Mouse (Mus musculus) c-Kit-negative CD71-positive TER-119-positive erythroid progenitor cells, embryonic 14.5 days (primary cell): ENCODE results near the gene Myo1a.

Experiments
- DNase-seq: peaks from one replicate; pipeline ENCODE4 v3.0.0-alpha.2; 2013; ENCODE audit warnings: low read depth, low spot score

Myo1a gene

DNA sequence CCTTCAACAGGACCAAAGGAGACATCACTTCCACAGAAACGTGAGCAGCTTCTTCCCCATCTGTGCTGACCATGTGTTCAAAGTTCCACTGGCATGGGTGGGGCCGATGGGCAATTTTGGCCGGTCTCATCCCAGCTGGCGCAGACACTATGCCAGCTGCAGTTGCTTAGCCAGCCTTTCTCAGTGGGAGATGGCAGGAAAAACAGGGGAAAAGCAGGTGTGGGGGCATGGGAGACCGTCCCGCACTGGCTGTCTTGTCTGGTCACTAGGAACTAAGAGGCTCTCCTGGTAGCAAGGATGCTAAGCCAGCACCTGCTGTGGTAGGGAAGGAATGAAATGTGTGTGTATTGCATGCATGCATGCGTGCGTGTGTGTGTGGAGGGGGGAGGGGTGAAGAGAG is 23.5 kb downstream of the Myo1a start:
- no peak for DNase-seq

DNA sequence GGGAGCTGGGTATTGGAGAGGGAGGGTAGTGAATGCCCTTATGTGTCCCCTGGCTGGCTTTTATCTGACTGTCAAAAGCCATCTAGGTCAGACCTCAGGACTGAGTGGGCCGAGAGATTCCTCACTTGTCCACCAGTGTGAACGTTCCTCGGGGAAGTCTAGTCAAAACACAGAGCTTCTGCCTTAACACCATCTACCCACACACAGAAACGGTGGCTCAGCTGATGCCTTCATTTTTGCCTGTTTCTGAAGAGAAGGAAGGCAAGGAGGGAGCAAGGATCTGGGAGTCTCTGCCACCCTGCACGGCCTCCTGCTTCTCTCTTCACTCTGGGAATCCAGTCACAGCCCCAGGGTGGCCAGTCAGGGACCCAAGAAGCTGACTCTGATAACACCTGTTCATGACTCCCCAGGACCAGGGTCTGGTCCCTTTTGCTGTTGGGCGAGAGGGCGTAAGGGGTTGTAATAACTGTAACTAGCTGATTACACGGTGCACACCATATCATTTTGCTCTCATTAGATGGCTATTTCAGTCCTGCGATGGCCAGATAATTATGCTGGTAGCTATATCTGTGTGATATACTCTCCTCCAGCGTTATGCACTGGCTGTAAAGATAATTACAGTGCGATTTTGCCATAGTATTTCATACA is 25.4 kb downstream of the Myo1a start:
- DNase-seq: no peak

GRCm38 (mm10) chr10:127730933-127731310 is 26.0 kb downstream of the Myo1a start:
- no peak for DNase-seq

- DNase-seq: no peak
These were observed 26.4 kb downstream of the Myo1a start for GRCm38 (mm10) chr10:127731397-127731796.

DNA sequence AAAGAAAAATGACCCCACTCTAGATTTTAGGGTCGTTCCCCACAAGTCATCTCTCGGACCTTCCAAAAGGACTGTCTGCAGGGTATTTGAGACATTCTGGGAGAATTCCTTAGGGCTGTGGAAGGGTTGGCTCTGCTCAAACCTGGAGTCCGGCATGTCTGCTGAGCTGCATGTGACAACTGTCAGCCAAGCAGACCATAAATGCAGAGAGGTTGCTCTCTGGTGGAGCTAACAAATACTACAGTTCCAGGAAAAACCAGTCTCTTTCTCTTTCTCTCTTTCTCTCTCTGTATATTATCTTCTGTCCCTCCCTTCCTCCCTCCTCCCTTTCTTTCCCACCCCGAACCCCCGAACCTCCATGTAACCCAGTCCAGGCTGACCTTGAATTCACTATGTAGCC is 29.5 kb downstream of the Myo1a start:
- DNase-seq: no peak

- no peak for DNase-seq
These were observed 31.3 kb downstream of the Myo1a start for GRCm38 (mm10) chr10:127736266-127736665.

GRCm38 (mm10) chr10:127736916-127737315 is 31.9 kb downstream of the Myo1a start:
- DNase-seq: no peak

- DNase-seq: no peak
These were observed 32.6 kb downstream of the Myo1a start for GRCm38 (mm10) chr10:127737552-127737951.

GRCm38 (mm10) chr10:127738151-127738882 is 33.3 kb downstream of the Myo1a start:
- peak; percentile 51 for DNase-seq

- DNase-seq: no peak
These were observed 34.2 kb downstream of the Myo1a start, which contains the start of gene Zbtb39 for GRCm38 (mm10) chr10:127739083-127739660. Gene Zbtb39 (plus strand): TSS chr10:127739538.

GRCm38 (mm10) chr10:127739661-127740161 is 34.7 kb downstream of the Myo1a start:
- DNase-seq: no peak

- DNase-seq: no peak
These were observed 39.7 kb downstream of the Myo1a start for GRCm38 (mm10) chr10:127744661-127745060.

GRCm38 (mm10) chr10:127745886-127746285 is 40.9 kb downstream of the Myo1a start:
- DNase-seq: no peak

DNA sequence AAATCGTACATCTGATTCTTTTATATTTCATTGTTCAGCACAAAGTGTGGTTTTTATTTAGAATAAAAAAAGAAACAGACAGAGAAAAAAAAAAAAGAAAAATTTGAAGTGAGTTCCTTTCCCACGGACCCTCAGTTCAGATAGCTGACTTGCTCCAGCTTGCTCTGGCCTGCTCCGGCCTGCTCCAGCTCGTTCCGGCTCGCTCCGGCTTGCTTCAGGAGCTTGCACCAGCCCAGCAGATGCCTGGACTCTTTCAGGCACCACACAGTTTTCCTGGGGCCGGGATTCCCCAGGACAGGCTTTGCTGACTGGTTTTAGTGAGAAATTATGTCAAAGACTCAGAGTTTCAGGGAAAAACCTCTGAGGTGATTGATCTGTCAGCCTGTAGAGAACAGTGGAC is 42.3 kb downstream of the Myo1a start:
- no peak for DNase-seq

GRCm38 (mm10) chr10:127748847-127749612 is 44.1 kb downstream of the Myo1a start:
- DNase-seq: no peak

DNA sequence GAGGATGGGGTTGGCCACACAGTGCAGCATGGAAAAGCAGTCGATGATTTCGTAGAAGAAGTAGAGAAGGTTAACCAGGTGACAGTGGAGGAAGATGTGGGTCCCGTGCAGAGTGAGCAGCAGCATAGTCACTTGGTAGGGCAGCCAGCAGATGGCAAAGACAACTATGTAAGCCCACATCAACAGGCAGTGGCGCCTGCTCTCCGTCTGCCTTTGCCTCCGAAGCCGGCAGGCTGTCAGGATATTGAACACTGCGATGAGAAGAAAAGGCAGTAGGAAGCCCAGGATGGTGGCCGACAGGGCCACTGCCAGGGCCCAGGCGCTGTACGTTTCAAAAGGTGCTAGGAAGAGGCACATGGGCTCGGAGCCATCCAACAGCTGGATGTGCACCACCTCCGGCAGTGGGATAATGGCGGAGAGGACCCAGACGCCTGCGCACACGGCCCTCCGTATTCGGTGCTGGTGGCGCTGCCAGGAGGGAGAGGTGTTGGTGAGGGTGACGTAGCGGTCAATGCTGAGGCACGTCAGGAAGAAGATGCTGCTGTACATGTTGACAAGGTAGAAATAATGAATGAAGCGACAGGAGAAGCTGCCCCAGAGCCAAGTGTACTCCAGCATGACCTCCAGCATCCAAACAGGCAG is 45.3 kb downstream of the Myo1a start:
- DNase-seq: no peak

DNA sequence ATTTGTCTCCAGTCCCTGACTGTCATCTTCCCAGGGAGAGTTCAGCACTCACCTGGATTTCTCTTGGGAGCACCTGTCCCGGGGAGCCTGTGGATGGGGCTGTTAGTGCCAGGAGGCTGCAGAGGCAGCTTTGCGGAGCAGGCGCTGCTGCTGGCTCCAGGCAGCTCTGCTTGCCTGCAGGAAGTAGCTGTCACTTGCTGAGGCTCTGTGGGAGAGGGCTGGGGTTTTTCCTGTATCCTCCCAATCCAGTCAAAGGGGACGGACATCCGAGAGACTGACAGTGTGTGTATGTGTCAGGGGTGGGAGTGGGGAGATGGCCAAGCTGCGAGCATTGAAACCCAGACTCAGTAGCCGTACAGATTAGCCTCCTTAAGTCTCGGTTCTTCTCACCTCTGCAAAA is 46.6 kb downstream of the Myo1a start, which contains the start of gene Gpr182:
Gpr182 (minus strand) TSS at position 185 of the 400 bp plus-strand sequence.
- DNase-seq: no peak

GRCm38 (mm10) chr10:127754566-127755166 is 49.7 kb downstream of the Myo1a start:
- no peak for DNase-seq

GRCm38 (mm10) chr10:127755246-127755645 is 50.3 kb downstream of the Myo1a start:
- no peak for DNase-seq

GRCm38 (mm10) chr10:127755770-127756468 is 50.9 kb downstream of the Myo1a start:
- DNase-seq: no peak
